Mouse (Mus musculus): Measurements from ENCODE around the gene Nrxn2.

Nrxn2 gene

GRCm38 (mm10) chr19:6397582-6398249 lies 20.8 kb upstream of the Nrxn2 start:
- no peaks in the 10 kb centered on the region for H3K9me3 ChIP-seq (ENCODE audit: low read length)
- TF ChIP-seq NANOG (IDR thresholded peaks at IDR 0.05; ENCODE audit: borderline replicate concordance, low read length) = no peak
- TF ChIP-seq CTCF (conservative IDR thresholded peaks at IDR 0.05; ENCODE audit: low read length) = no peak
- H3K4me1 ChIP-seq (replicated peaks; ENCODE audit: low read depth, low read length) = peaks cover 62% of the 10 kb centered on the region
- H3K27me3 ChIP-seq (ENCODE audit: insufficient read depth, low read length) = peaks cover 28% of the 10 kb centered on the region
- peaks cover 5% of the 10 kb centered on the region for H3K36me3 ChIP-seq (ENCODE audit: insufficient read depth, low read length)
- H3K4me3 ChIP-seq (replicated peaks; ENCODE audit: low read length) = peak overlapping the region; percentile 87

DNA sequence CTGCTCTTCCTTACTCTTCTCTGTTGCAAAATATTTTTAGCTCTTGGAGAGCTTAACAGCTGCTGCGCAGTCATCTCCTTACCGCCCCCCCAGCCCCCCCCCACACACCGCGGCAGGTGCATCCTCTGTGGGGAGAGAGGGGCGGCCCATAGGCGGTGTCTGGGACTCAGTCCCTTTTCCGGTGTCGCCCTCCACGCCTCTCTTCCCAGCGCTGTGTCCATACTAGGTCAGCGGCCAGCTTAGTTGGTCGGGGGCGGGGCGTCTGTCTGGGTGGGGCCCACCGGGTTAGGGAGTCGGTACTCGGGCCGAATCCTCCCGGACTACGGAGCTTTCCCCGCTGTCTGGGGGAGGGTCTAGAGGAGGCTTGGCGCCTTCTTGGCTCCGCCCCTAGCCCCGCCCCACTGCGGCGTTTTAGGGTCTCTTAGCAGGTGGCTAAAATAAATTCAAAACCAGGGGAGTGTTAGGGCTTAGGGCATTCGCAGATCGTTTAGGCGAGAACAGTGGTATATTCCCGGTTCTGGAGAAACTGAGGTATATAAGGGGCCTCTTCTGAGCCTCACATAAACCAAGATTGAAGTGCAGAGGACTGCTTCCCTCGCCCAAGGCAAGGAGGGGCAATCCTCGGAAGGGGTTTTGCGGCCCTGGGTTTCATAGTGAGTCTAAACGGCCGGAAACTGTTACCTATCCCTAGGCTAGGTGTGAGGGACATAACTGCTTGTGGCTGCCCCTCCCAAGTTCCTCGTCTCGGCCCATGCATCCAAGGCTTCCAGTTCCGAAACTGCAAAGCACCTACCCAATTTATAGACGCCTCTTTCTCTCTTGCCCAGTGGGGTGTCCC lies 19.9 kb upstream of the Nrxn2 start:
- H3K27me3 ChIP-seq (ENCODE audit: insufficient read depth, low read length) = peaks cover 36% of the 10 kb centered on the region
- TF ChIP-seq CTCF (conservative IDR thresholded peaks at IDR 0.05; ENCODE audit: low read length) = no peak
- TF ChIP-seq POU5F1 (IDR thresholded peaks at IDR 0.05; ENCODE audit: borderline replicate concordance, low read length) = no peak
- no peak for TF ChIP-seq NANOG (IDR thresholded peaks at IDR 0.05; ENCODE audit: borderline replicate concordance, low read length)
- peaks cover 14% of the 10 kb centered on the region for H3K36me3 ChIP-seq (ENCODE audit: insufficient read depth, low read length)
- peak overlapping the region; percentile 87 for H3K4me3 ChIP-seq (replicated peaks; ENCODE audit: low read length)
- no peaks in the 10 kb centered on the region for H3K9me3 ChIP-seq (ENCODE audit: low read length)
- peaks cover 63% of the 10 kb centered on the region for H3K4me1 ChIP-seq (replicated peaks; ENCODE audit: low read depth, low read length)

GRCm38 (mm10) chr19:6399285-6400095 lies 19.0 kb upstream of the Nrxn2 start, which contains the start of gene Rasgrp2:
Gene Rasgrp2 (plus strand): TSS chr19:6399340.
- H3K4me3 ChIP-seq (replicated peaks; ENCODE audit: low read length) = peak within 1 kb of the TSS; percentile 87
- H3K36me3 ChIP-seq (ENCODE audit: insufficient read depth, low read length) = peaks cover 22% of the 10 kb centered on the region
- peaks cover 44% of the 10 kb centered on the region for H3K27me3 ChIP-seq (ENCODE audit: insufficient read depth, low read length)
- TF ChIP-seq NANOG (IDR thresholded peaks at IDR 0.05; ENCODE audit: borderline replicate concordance, low read length) (no peak), POU5F1 (IDR thresholded peaks at IDR 0.05; ENCODE audit: borderline replicate concordance, low read length) (no peak), CTCF (conservative IDR thresholded peaks at IDR 0.05; ENCODE audit: low read length) (no peak)
- H3K4me1 ChIP-seq (replicated peaks; ENCODE audit: low read depth, low read length) = peaks cover 70% of the 10 kb centered on the region
- H3K9me3 ChIP-seq (ENCODE audit: low read length) = no peaks in the 10 kb centered on the region

DNA sequence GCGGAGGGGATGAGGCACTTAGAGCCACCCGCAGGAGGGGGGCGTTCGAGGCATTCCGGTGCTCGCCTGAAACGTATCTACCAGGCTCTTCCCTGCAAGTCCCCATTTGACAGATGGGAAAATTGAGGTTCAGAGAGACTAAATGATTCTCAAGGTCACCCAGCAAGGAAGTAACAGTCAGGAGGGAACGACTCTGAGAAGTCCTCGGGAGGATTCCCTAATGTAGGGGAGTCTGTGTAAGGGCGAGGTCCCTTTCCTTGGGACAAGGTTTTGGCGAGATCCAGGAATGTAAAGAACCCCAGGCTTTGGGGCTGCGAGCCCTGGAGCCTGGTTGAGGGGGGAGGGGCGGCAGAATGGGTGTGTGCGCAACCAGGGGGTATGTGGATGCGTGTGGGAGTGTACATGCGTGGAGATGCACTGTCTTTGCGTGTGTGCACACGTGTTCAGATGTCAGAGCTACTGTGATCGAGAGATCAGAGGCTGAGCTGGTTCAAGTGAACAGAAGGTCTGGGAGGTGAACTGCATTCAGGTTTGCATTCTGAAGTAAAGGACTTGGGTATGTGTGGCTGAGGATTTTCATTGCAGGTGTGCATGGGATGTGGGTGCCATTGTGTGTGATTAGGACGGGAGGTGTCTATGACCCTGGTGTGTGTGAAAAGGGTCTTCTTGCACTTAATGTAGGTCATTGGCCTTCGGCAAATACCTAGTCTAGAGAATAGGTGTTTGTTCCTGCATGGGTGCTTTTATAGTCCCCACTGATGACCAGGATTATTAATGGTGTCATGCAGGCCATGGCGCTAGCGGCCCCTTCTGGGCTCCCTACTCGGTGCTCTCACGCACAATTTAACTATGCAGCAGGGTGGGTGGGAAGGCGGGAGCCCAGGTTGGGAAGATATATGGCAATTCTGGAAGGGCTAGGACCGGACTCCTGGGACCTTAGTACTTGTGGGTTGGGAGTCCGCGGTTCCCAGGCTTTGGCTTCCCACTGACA lies 18.1 kb upstream of the Nrxn2 start:
- TF ChIP-seq CTCF (conservative IDR thresholded peaks at IDR 0.05; ENCODE audit: low read length) (no peak), NANOG (IDR thresholded peaks at IDR 0.05; ENCODE audit: borderline replicate concordance, low read length) (no peak), POU5F1 (IDR thresholded peaks at IDR 0.05; ENCODE audit: borderline replicate concordance, low read length) (no peak)
- Histone ChIP-seq H3K36me3 (ENCODE audit: insufficient read depth, low read length) (peaks cover 24% of the 10 kb centered on the region), H3K4me3 (replicated peaks; ENCODE audit: low read length) (peak overlapping the region; percentile 87)

GRCm38 (mm10) chr19:6401131-6401815 lies 17.3 kb upstream of the Nrxn2 start:
- peak overlapping the region; percentile 87 for H3K4me3 ChIP-seq (replicated peaks; ENCODE audit: low read length)
- peaks cover 88% of the 10 kb centered on the region for H3K4me1 ChIP-seq (replicated peaks; ENCODE audit: low read depth, low read length)
- H3K9me3 ChIP-seq (ENCODE audit: low read length) = no peaks in the 10 kb centered on the region
- TF ChIP-seq POU5F1 (IDR thresholded peaks at IDR 0.05; ENCODE audit: borderline replicate concordance, low read length) (no peak), CTCF (conservative IDR thresholded peaks at IDR 0.05; ENCODE audit: low read length) (peak; percentile 27), NANOG (IDR thresholded peaks at IDR 0.05; ENCODE audit: borderline replicate concordance, low read length) (no peak)
- peaks cover 46% of the 10 kb centered on the region for H3K27me3 ChIP-seq (ENCODE audit: insufficient read depth, low read length)
- H3K36me3 ChIP-seq (ENCODE audit: insufficient read depth, low read length) = peaks cover 27% of the 10 kb centered on the region

More for the DNA sequence above, 18.1 kb upstream of the Nrxn2 start:
- H3K27me3 ChIP-seq (ENCODE audit: insufficient read depth, low read length) = peaks cover 49% of the 10 kb centered on the region
- H3K9me3 ChIP-seq (ENCODE audit: low read length) = no peaks in the 10 kb centered on the region
- peaks cover 79% of the 10 kb centered on the region for H3K4me1 ChIP-seq (replicated peaks; ENCODE audit: low read depth, low read length)

DNA sequence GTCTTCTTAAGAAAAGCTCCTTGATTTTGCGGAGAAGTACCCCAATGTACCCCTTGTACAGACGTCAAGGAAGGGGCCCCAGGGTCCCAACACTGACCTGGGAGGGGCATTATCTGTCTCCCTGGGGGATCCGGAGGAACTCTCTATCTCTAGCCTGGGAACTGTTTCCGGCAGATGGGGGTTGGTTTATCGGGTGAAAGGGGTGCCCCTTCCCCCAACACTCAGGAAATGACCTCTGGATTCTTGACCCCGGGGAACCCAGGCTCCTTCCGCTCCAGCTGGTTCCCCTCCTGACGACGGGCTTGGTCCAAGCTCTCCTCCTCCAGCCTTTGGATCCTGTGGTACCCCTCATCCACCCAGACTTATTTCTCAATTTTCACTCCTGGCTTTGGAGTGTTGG lies 16.6 kb upstream of the Nrxn2 start:
- H3K9me3 ChIP-seq (ENCODE audit: low read length) = no peaks in the 10 kb centered on the region
- H3K36me3 ChIP-seq (ENCODE audit: insufficient read depth, low read length) = peaks cover 33% of the 10 kb centered on the region
- TF ChIP-seq POU5F1 (IDR thresholded peaks at IDR 0.05; ENCODE audit: borderline replicate concordance, low read length) (no peak), NANOG (IDR thresholded peaks at IDR 0.05; ENCODE audit: borderline replicate concordance, low read length) (no peak), CTCF (conservative IDR thresholded peaks at IDR 0.05; ENCODE audit: low read length) (no peak)
- H3K4me3 ChIP-seq (replicated peaks; ENCODE audit: low read length) = peak overlapping the region; percentile 87
- peaks cover 45% of the 10 kb centered on the region for H3K27me3 ChIP-seq (ENCODE audit: insufficient read depth, low read length)
- H3K4me1 ChIP-seq (replicated peaks; ENCODE audit: low read depth, low read length) = peaks cover 91% of the 10 kb centered on the region

- H3K9me3 ChIP-seq (ENCODE audit: low read length) = no peaks in the 10 kb centered on the region
- peaks cover 38% of the 10 kb centered on the region for H3K36me3 ChIP-seq (ENCODE audit: insufficient read depth, low read length)
- peaks cover 92% of the 10 kb centered on the region for H3K4me1 ChIP-seq (replicated peaks; ENCODE audit: low read depth, low read length)
- H3K4me3 ChIP-seq (replicated peaks; ENCODE audit: low read length) = peak overlapping the region; percentile 87
- peaks cover 38% of the 10 kb centered on the region for H3K27me3 ChIP-seq (ENCODE audit: insufficient read depth, low read length)
- TF ChIP-seq CTCF (conservative IDR thresholded peaks at IDR 0.05; ENCODE audit: low read length) (no peak), POU5F1 (IDR thresholded peaks at IDR 0.05; ENCODE audit: borderline replicate concordance, low read length) (no peak), NANOG (IDR thresholded peaks at IDR 0.05; ENCODE audit: borderline replicate concordance, low read length) (no peak)
These were observed 14.7 kb upstream of the Nrxn2 start for GRCm38 (mm10) chr19:6403869-6404268.

All from E14TG2a.4 (cell line).